Comparison of ENCODE assay signal across 21 mouse cellular contexts in the genomic region with DNA sequence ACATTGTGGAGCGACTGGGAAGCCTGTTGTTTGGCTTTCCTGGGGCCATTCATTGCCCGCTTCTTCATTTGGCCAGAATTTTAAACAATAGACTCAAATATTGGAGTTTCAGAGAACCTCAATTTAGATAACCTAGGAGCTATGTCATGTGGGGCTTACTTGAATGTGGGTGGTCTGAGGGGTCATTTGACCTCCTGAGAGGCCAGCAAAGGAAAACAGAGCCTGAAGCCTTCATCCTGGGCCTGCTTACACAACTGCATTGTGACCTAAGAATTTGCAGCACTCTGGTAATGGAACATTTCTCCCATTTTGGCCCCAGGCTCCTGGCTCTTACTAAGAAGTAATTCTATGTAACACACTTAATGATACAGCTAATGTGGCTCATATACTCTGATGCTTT.
"Had no signal": no experiment of that assay in that cellular context is flagged by ENCODE, and none has a peak within 500 bp of the region (broad histone marks: within the 10 kb centered on the region; RNA-seq: fewer than 3 reads in every experiment).

No protein-coding gene starts in this region.

- H3K4me1 ChIP-seq: lung, embryonic 15.5 days; megakaryocyte, embryonic 14.5 days; neural tube, embryonic 13.5 days; neural tube, embryonic 15.5 days had no signal

- ATAC-seq: lung, postnatal 0 days; midbrain, embryonic 16.5 days had no signal

- H3K4me3 ChIP-seq: lung, embryonic 15.5 days; megakaryocyte, embryonic 14.5 days; myocyte; neural tube, embryonic 13.5 days; neural tube, embryonic 15.5 days had no signal

- H3K4me2 ChIP-seq: lung, embryonic 15.5 days; midbrain, embryonic 11.5 days; neural tube, embryonic 13.5 days; neural tube, embryonic 15.5 days had no signal

- H3K27me3 ChIP-seq: lung, embryonic 15.5 days; megakaryocyte, embryonic 14.5 days; neural tube, embryonic 13.5 days; neural tube, embryonic 15.5 days had no signal

- H3K9ac ChIP-seq: lung, embryonic 15.5 days; neural tube, embryonic 13.5 days; neural tube, embryonic 15.5 days had no signal

- H3K27ac ChIP-seq: lung, embryonic 15.5 days; macrophage; neural tube, embryonic 13.5 days; neural tube, embryonic 15.5 days had no signal

- H3K9me3 ChIP-seq: lung, embryonic 15.5 days; neural tube, embryonic 13.5 days; neural tube, embryonic 15.5 days had no signal

- H3K36me3 ChIP-seq: lung, embryonic 15.5 days; neural tube, embryonic 13.5 days; neural tube, embryonic 15.5 days had no signal

- DNase-seq: lung, adult 2 months; lung, postnatal 14 days; lung, postnatal 36 days; midbrain, embryonic 14.5 days; retina, postnatal 1 day; right cerebral cortex, adult 18-20 months; right cerebral cortex, postnatal 25 days; right cerebral cortex, postnatal 4 days; spleen, adult 18-20 months; thymus, adult 18-20 months; thymus, postnatal 14 days; thymus, postnatal 36 days had no signal
